Mouse (Mus musculus): ENCODE results near the gene Pdzd7. TPM values are rescaled to one million over a fixed set of nuclear protein-coding genes. Genes with fewer than 3 reads are reported as not detected.

The Pdzd7 gene
- polyA plus RNA-seq, 1 experiment from 2014 or later, result not detected

GRCm38 (mm10) chr19:45056908-45057698, 11.6 kb upstream of the Pdzd7 start:
- H3K9ac ChIP-seq, result peak overlapping the region; percentile 87; the same call in 1 of the 2 replicates
- peak overlapping the region; percentile 93 for H3K4me2 ChIP-seq
- H3K9me3 ChIP-seq (replicated peaks), result no peaks in the 10 kb centered on the region
- H3K27ac ChIP-seq, result peak overlapping the region; percentile 96
- peaks cover 45% of the 10 kb centered on the region for H3K4me1 ChIP-seq
- ATAC-seq, result no peak
- no peaks in the 10 kb centered on the region for H3K27me3 ChIP-seq (replicated peaks)
- 73% methylated on average over 7 of the region's 7 CpGs for WGBS (ENCODE audit: insufficient replicate concordance)
- H3K36me3 ChIP-seq, result 0 out of 2 replicates have a peak, but pooled peaks cover 3% of the 10 kb centered on the region
- peak overlapping the region; percentile 79; the same call in 1 of the 2 replicates for H3K4me3 ChIP-seq

- Histone ChIP-seq H3K27me3 (replicated peaks) (no peaks in the 10 kb centered on the region), H3K27ac (no peak overlapping the region), H3K36me3 (0 out of 2 replicates have a peak, but pooled peaks cover 3% of the 10 kb centered on the region), H3K4me3 (no peak overlapping the region), H3K4me2 (no peak overlapping the region), H3K4me1 (peaks cover 45% of the 10 kb centered on the region), H3K9me3 (replicated peaks) (no peaks in the 10 kb centered on the region), H3K9ac (no peak overlapping the region)
- ATAC-seq, result no peak
- WGBS (ENCODE audit: insufficient replicate concordance), result 42% methylated on average over 4 of the region's 4 CpGs
These were observed 10.8 kb upstream of the Pdzd7 start for GRCm38 (mm10) chr19:45056364-45056763.

- Histone ChIP-seq H3K9me3 (replicated peaks) (no peaks in the 10 kb centered on the region), H3K27me3 (replicated peaks) (0 out of 2 replicates have a peak, but pooled peaks cover 4% of the 10 kb centered on the region), H3K4me3 (no peak overlapping the region), H3K36me3 (0 out of 2 replicates have a peak, but pooled peaks cover 3% of the 10 kb centered on the region), H3K9ac (no peak overlapping the region), H3K27ac (no peak overlapping the region), H3K4me2 (no peak overlapping the region), H3K4me1 (peaks cover 36% of the 10 kb centered on the region)
- no peak for ATAC-seq
- 41% methylated on average over 6 of the region's 6 CpGs for WGBS (ENCODE audit: insufficient replicate concordance)
These were observed 9.6 kb upstream of the Pdzd7 start for GRCm38 (mm10) chr19:45054892-45055690.

DNA sequence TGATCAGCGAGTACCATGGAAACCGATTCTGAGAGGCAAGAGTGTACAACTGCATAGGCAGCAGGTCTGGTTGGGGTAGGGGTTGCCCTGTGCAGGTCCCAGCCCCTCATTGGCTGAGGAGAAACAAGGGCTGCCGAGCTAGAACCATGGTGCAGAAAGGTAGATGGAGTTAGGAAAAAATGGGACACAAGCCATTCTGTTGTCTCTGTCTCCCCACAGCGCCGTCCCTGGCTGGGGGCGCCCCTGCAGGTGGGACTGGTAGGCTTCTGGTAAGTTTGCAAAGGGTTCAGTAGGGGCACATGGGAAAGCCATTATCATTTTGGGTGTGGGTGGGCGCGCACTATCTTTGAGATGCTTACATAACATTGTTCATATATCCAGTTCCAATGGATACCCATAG, 7.9 kb upstream of the Pdzd7 start:
- Histone ChIP-seq H3K4me2 (no peak overlapping the region), H3K9ac (no peak overlapping the region), H3K4me1 (peaks cover 30% of the 10 kb centered on the region), H3K27me3 (replicated peaks) (peaks cover 16% of the 10 kb centered on the region; the same call in 1 of the 2 replicates), H3K4me3 (no peak overlapping the region), H3K36me3 (0 out of 2 replicates have a peak, but pooled peaks cover 3% of the 10 kb centered on the region), H3K9me3 (replicated peaks) (no peaks in the 10 kb centered on the region), H3K27ac (no peak overlapping the region)
- WGBS (ENCODE audit: insufficient replicate concordance), result 76% methylated on average over 8 of the region's 8 CpGs
- no peak for ATAC-seq

GRCm38 (mm10) chr19:45049523-45049922, 4.0 kb upstream of the Pdzd7 start:
- H3K27ac ChIP-seq, result no peak overlapping the region
- H3K4me3 ChIP-seq, result no peak overlapping the region
- peaks cover 31% of the 10 kb centered on the region for H3K4me1 ChIP-seq
- 57% methylated on average over 9 of the region's 9 CpGs for WGBS (ENCODE audit: insufficient replicate concordance)
- H3K27me3 ChIP-seq (replicated peaks), result peaks cover 46% of the 10 kb centered on the region
- H3K36me3 ChIP-seq, result 0 out of 2 replicates have a peak, but pooled peaks cover 3% of the 10 kb centered on the region
- H3K9ac ChIP-seq, result no peak overlapping the region
- ATAC-seq, result no peak
- no peak overlapping the region for H3K4me2 ChIP-seq
- no peaks in the 10 kb centered on the region for H3K9me3 ChIP-seq (replicated peaks)

DNA sequence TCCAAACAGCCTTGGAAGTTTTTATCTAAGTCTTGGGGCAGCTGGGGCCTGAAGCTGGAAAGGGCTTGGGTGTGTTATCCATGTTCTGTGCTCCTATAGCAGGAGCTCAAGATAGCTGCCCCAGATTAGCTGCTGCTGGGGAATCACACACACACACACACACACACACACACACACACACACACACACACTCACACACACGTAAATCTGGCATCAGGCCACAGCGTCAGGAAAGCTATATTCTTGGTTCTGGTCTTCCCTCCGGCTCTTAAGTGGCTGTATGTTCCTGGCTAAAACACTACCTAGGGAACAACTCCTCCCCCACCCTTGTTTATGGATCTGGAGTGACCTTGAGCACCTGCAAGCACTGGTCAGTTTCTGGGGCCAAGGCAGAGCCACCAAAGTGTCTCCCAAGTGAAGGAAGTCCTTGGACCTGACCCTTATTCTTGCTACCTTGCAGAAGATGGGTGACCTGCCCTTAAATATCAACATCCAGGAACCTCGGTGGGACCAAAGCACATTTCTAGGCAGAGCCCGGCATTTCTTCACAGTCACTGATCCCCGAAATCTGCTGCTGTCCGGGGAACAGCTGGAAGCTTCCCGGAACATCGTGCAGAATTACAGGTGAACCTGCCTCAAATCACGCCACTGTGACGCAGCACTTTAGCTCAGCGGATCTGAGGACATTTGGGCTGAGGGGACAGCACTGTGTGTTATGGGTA, 3.3 kb upstream of the Pdzd7 start:
- ATAC-seq, result no peak
- Histone ChIP-seq H3K4me1 (peaks cover 31% of the 10 kb centered on the region), H3K4me2 (peak overlapping the region; percentile 85), H3K27me3 (replicated peaks) (peaks cover 53% of the 10 kb centered on the region), H3K4me3 (peak overlapping the region; percentile 57), H3K27ac (peak overlapping the region; percentile 55; the same call in 1 of the 2 replicates), H3K9ac (no peak overlapping the region), H3K9me3 (replicated peaks) (no peaks in the 10 kb centered on the region), H3K36me3 (0 out of 2 replicates have a peak, but pooled peaks cover 3% of the 10 kb centered on the region)
- 74% methylated on average over 12 of the region's 12 CpGs for WGBS (ENCODE audit: insufficient replicate concordance)

- 29% methylated on average over 11 of the region's 11 CpGs for whole genome bisulfite sequencing (ENCODE audit: insufficient replicate concordance)
- peak; percentile 81 for ATAC-seq
- peaks cover 60% of the 10 kb centered on the region for H3K27me3 ChIP-seq (replicated peaks)
- peak overlapping the region; percentile 85 for H3K4me2 ChIP-seq
- H3K9ac ChIP-seq, result peak overlapping the region; percentile 43
- H3K4me1 ChIP-seq, result peaks cover 31% of the 10 kb centered on the region
- peak overlapping the region; percentile 57 for H3K4me3 ChIP-seq
- H3K36me3 ChIP-seq, result 0 out of 2 replicates have a peak, but pooled peaks cover 3% of the 10 kb centered on the region
- peak overlapping the region; percentile 55 for H3K27ac ChIP-seq
- H3K9me3 ChIP-seq (replicated peaks), result no peaks in the 10 kb centered on the region
These were observed 2.6 kb upstream of the Pdzd7 start for GRCm38 (mm10) chr19:45047935-45048643.

DNA sequence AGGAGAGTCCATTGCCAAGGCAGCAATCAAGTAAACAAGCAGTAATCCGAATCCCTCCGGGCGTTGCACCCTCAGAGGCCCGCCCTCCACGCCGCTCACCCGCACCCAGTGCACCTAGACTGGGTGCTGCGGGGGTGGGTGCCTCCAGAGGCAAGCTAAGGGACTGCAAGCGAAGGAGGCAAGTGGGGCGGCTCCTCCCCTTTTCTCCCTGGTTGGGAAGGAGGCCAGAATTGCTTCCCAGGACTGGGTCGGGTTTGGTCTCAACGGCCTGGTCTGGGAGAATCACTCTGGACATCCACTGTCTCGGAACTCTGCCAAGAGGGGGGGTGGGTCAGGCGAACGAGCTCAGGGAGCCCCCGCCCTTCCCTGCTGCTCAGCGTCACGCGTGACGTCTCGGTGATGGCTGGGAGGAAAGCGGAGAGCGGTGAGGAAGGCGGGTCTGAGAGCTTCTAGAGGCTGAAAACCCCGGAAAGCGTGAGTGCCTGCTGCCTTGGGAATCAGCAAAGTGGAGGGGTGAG, 2.0 kb upstream of the Pdzd7 start, which contains the start of gene Sfxn3:
Gene Sfxn3, plus strand, starts transcription at position 87 of the 518 bp plus-strand sequence.
- peak; percentile 83 for ATAC-seq
- Histone ChIP-seq H3K27ac (peak within 1 kb of the TSS; percentile 55), H3K4me1 (peaks cover 31% of the 10 kb centered on the region), H3K36me3 (0 out of 2 replicates have a peak, but pooled peaks cover 2% of the 10 kb centered on the region), H3K9me3 (replicated peaks) (no peaks in the 10 kb centered on the region), H3K9ac (peak within 1 kb of the TSS; percentile 43), H3K27me3 (replicated peaks) (peaks cover 66% of the 10 kb centered on the region), H3K4me2 (peak within 1 kb of the TSS; percentile 85), H3K4me3 (peak within 1 kb of the TSS; percentile 57)
- WGBS (ENCODE audit: insufficient replicate concordance), result 1% methylated on average over 26 of the region's 26 CpGs

DNA sequence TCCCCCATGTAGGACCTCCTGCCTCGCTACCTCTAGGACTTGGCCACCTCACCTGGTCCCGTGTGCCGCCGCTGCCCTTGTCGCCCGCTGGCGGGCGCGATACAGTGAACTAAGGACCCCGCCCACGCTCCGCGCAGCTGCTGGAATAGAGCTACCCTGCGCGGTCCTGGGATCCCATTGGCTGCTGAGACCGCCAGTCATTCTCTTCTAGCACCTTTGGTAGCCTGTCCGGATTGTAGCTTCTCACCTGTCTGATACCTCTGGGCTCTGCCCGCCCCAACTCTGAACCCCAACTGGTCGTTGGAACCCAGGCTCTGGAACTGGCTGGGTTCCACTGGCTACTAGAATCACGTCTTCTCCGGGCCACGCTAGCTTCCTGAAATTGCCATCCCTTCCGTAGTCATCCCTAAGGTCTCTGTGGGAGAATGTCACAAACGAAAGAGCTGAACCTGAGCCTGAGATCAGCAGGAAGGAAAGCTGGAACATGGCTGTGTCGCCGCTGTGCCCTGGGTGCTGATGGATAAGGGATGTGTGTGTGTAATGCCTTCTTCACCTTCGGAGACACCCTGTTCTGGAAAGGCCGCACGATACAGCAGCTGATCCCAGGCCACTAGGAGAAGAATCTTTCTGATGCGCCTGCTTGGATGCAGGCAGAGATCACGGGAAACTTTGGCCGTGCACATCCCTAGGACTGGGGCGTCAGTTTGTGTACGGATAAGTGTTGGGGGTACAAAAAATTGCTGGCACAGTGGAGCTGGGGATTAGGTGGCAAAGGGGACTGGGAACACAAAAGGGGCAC, 1.2 kb upstream of the Pdzd7 start:
- peaks cover 74% of the 10 kb centered on the region for H3K27me3 ChIP-seq (replicated peaks)
- H3K27ac ChIP-seq, result 0 out of 2 replicates have a peak overlapping the region, but pooled peaks have one; percentile 55
- H3K4me1 ChIP-seq, result peaks cover 31% of the 10 kb centered on the region
- peak; percentile 44; the same call in 1 of the 2 replicates for ATAC-seq
- H3K4me2 ChIP-seq, result peak overlapping the region; percentile 85
- peak overlapping the region; percentile 57 for H3K4me3 ChIP-seq
- no peaks in the 10 kb centered on the region for H3K9me3 ChIP-seq (replicated peaks)
- WGBS (ENCODE audit: insufficient replicate concordance), result 5% methylated on average over 34 of the region's 34 CpGs
- no peaks in the 10 kb centered on the region for H3K36me3 ChIP-seq
- peak overlapping the region; percentile 43 for H3K9ac ChIP-seq

DNA sequence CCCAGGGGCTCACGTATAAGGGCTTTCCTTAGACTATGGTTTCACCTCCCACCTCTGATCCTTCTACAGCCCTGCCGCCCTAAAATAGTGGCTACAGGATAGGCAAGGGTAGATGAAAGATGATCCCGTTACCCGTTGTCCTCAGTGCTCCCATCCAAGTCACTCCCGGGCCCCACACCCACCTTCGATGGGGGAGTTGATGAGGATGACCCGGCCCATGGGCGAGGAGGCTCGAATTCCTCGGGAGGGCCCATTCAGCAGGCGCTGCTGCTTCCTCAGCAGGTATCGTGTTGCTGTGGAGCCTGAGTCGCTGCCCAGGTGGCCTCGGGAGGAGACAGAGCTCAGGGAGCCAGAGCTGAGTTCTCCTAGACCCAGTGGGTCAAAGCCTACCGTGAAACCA, 281 bp downstream of the Pdzd7 start:
- Histone ChIP-seq H3K27ac (no peak overlapping the region), H3K4me2 (no peak overlapping the region), H3K4me1 (peaks cover 31% of the 10 kb centered on the region), H3K9me3 (replicated peaks) (no peaks in the 10 kb centered on the region), H3K36me3 (no peaks in the 10 kb centered on the region), H3K4me3 (no peak overlapping the region), H3K9ac (no peak overlapping the region), H3K27me3 (replicated peaks) (peaks cover 86% of the 10 kb centered on the region)
- 34% methylated on average over 15 of the region's 15 CpGs for WGBS (ENCODE audit: insufficient replicate concordance)
- ATAC-seq, result no peak
